ENCODE assay signal across 7 mouse cellular contexts in genomic region chr2:104849276-104849990, GRCm38 (mm10). TPM values are rescaled to one million over a fixed set of nuclear protein-coding genes. Genes with fewer than 3 reads are reported as not detected.
DNase-seq lines count a peak whose midpoint lies in the region; ATAC-seq and TF ChIP-seq lines count a peak whose summit lies in the region.

TSS of gene Prrg4 (minus strand) at chr2:104849876.

- under 1% methylated on average over 62 of the region's 62 CpGs for WGBS in midbrain, postnatal 0 days
- WGBS in spleen, adult 2 months: 1% methylated on average over 62 of the region's 62 CpGs

- H3K4me2 ChIP-seq in midbrain, postnatal 0 days (ENCODE audit: low read depth, low read length, poor library complexity, severe bottlenecking): peak within 1 kb of the TSS; percentile 97

- peak within 1 kb of the TSS; percentile 43 for H3K4me3 ChIP-seq in midbrain, postnatal 0 days (ENCODE audit: low read depth, low read length)
- H3K4me3 ChIP-seq in spleen, adult 2 months (ENCODE audit: extremely low read depth, insufficient read depth, insufficient read length): peak within 1 kb of the TSS; percentile 63

- H3K9me3 ChIP-seq in midbrain, postnatal 0 days (ENCODE audit: low read length): no peaks in the 10 kb centered on the region

- no peaks in the 10 kb centered on the region for H3K4me1 ChIP-seq in midbrain, postnatal 0 days (ENCODE audit: insufficient read depth, low read length)
- H3K4me1 ChIP-seq in spleen, adult 2 months (ENCODE audit: control insufficient read depth, insufficient read depth, insufficient read length): no peaks in the 10 kb centered on the region; the same call in 1 of the 2 replicates

- peak within 1 kb of the TSS; percentile 48 for H3K9ac ChIP-seq in midbrain, postnatal 0 days (replicated peaks; ENCODE audit: low read length, poor library complexity, severe bottlenecking)

- 0 out of 2 replicates have a peak, but pooled peaks cover 3% of the 10 kb centered on the region for H3K27me3 ChIP-seq in midbrain, postnatal 0 days (ENCODE audit: insufficient read depth, low read length)
- no peaks in the 10 kb centered on the region for H3K27me3 ChIP-seq in spleen, adult 2 months (ENCODE audit: control insufficient read depth, insufficient read depth, low read length)

- peak; percentile 79 for ATAC-seq in midbrain, postnatal 0 days (ENCODE audit: low FRiP score)

- no peaks in the 10 kb centered on the region for H3K36me3 ChIP-seq in midbrain, postnatal 0 days (ENCODE audit: insufficient read depth, low read length)
- no peaks in the 10 kb centered on the region for H3K36me3 ChIP-seq in spleen, adult 2 months (ENCODE audit: control insufficient read depth, insufficient read depth, low read length)

- no peak within 1 kb of the TSS for H3K27ac ChIP-seq in midbrain, postnatal 0 days (ENCODE audit: low read depth, low read length)
- no peak within 1 kb of the TSS for H3K27ac ChIP-seq in spleen, adult 2 months (ENCODE audit: insufficient read depth, low read length)

- no peak for TF ChIP-seq POLR2A in spleen, adult 2 months (IDR thresholded peaks at IDR 0.05; ENCODE audit: low read depth, low read length)

- peak; percentile 50 for TF ChIP-seq CTCF in midbrain, postnatal 0 days (IDR thresholded peaks at IDR 0.05)
- TF ChIP-seq CTCF in spleen, adult 2 months (IDR thresholded peaks at IDR 0.05; ENCODE audit: extremely low read depth, insufficient read depth, insufficient read length, insufficient replicate concordance): no peak

- DNase-seq in adrenal gland, adult 2 months: peak; percentile 90
- peak; percentile 71 for DNase-seq in embryo, embryonic 11 days
- peak; percentile 64 to 69 for DNase-seq in heart, adult 18-20 months
- peak; percentile 81 for DNase-seq in kidney, adult 11 months
- DNase-seq in liver: peak; percentile 53
- DNase-seq in midbrain, postnatal 0 days (ENCODE audit: low spot score): peak; percentile 61
- DNase-seq in spleen, adult 2 months (ENCODE audit: low read depth in 1 of 2, low spot score in 2 of 2): peak; percentile 26 to 52

RNA-seq across cellular contexts. Expression of gene Prrg4, which starts in this region (rescaled TPM):
- 1 to 10 TPM; 4.1 to 9.6 TPM for total RNA-seq in adrenal gland, adult 2 months (2021)
- polyA plus RNA-seq in adrenal gland, adult 2 months (2012; rRNA removed): 1.1 and 1.3 TPM in 2 replicates
- under 1 TPM; 0.69 to 0.72 TPM for total RNA-seq in heart, adult 18-20 months (2021)
- total RNA-seq in midbrain, postnatal 0 days (2014; rRNA removed): 1.5 and 3.9 TPM in 2 replicates
- polyA plus RNA-seq in midbrain, postnatal 0 days (2015; fragmentation: Nextera tagmentation; extraction: Ambion mirVana): 0.58 and 0.98 TPM in 2 replicates
- polyA plus RNA-seq in spleen, adult 2 months (2012; rRNA removed): 0.14 and 0.32 TPM in 2 replicates

Comparison
In these comparisons a context has a peak if more than half of its experiments do, and no peak if none do; other contexts are left out.
1. Peak in DNase-seq in heart, adult 18-20 months; RNA of the gene not detected or under 1 TPM.
2. Peak in DNase-seq and H3K4me3 ChIP-seq in spleen, adult 2 months; RNA of the gene not detected or under 1 TPM.
3. DNase-seq: peak in every context shown above with its lines; median percentile 90 in adrenal gland, adult 2 months; 81 in kidney, adult 11 months; 71 in embryo, embryonic 11 days; 66 in heart, adult 18-20 months; 61 in midbrain, postnatal 0 days; 53 in liver; 39 in spleen, adult 2 months.